Mouse (Mus musculus) ovary, postnatal 36 days (tissue): ENCODE measurements at regions not wholly inside any gene's neighbourhood (a gene's known extent, or its start where the extent isn't known, plus 50 kb on each side); places are given as distances from the start of the nearest gene placed in this dataset.

ENCODE experiments used
- DNase-seq: peaks from one replicate; pipeline ENCODE4 v3.0.0; 2022; ENCODE audit warnings: low spot score, mixed read lengths

DNA sequence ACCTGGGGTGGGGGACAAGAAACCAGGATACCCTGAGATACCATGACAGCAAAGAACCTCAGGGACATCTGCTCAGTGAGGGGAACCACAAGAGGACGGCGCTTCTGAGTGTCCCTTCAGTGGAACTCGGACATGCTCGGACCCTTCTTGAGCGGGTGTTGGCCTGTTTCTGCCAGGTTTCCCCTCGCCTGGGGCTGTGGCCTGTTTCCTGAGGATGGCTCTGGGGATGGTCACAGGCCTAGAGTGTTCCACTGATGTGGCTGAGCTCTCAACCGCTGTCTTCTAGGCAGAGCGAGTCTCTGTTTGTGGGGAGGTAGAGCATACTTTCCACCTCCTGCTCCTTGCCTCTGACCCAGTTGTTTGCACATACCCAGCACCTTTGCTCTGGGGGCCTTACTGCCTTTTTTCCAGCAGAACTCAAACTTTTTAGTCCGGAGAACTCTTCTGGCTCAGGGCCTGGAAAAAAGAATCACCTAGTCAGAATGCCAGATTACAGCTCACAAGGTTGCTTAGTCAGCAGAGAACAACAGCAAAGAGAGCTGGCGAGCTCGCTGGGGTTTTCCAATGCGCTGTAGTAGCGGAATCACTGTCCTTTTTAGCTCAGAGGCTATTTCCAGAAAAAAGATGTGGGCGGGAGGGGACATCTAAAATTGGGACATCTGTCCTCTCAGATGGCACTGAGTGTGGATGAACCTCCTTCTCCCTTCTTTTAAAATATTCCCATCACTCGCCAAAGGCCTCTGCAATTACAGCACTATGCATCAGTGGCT lies 65.3 kb downstream of the Med10 start:
- no peak for DNase-seq

DNA sequence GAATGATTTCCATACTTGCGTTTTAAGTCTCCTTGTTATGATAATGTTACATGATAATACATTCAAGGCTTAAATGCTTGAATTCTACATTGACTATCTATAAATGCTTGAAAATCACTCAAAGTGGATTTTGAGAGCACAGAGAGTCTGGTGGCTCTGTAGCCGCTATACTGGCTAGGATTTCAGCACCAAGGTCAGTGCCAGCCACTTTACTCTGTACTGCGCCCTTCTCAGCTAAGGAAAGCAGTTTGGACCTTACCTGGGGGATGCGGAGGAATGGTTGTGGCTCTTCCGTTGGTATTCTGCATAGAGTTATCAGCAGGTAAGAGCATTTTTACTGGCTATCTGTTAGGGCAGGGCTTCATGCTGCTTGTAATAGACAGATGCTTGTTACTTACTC lies 94.3 kb downstream of the Med10 start:
- DNase-seq: peak; percentile 18

DNA sequence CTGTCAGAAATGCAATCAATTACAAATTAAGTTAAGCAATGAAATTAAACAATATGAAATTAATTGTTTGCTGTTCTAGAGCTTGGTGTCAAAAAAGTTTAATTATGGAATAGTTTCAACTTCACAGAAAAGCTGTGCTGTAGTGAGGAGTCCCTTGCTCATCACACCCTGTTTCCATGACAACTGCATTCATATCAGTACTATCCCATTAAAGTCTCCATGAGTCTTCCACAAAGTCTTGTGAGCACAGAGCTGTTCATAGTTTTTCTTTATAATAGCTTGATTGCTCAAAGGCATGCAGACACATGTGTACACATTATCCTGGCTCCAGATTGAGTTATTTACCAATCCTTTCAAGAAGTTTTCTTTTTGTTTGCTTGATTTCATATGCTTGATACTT lies 98.9 kb downstream of the Med10 start:
- DNase-seq: no peak

DNA sequence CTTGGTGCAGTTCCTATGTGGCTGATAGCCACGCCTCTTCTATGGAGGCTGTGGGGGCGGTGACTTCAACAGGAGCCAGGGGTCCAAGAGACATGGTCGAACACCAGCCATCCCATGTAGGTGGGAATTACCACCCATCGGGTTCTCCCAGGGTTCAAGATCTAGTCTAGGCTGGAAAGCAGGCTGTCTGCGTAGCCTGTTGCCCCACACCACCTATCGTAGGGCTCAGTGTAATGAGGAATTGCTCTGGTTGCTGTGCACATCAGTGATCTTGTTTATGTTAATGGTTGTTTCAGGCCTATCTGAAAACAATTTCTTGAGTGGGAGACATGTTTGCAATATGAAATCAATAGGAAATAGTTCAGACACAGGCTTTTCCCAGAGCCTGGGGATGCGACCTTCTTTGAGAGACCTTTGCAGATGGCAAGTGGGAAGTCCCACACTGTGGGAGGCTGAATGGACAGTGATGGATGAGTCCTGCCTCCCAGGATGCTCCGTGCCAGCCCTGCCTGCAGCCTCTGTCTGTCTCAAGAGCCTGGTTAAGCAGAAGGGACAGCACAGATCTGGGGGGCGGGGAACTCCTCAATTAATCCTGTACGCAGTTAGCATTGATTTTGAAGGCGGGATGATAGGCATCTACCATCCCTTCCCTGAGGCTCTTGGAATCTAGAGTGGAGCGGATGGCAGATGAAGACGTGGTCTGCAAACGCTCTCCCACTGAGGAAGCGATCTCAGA lies 104.8 kb downstream of the Med10 start:
- DNase-seq: no peak

DNA sequence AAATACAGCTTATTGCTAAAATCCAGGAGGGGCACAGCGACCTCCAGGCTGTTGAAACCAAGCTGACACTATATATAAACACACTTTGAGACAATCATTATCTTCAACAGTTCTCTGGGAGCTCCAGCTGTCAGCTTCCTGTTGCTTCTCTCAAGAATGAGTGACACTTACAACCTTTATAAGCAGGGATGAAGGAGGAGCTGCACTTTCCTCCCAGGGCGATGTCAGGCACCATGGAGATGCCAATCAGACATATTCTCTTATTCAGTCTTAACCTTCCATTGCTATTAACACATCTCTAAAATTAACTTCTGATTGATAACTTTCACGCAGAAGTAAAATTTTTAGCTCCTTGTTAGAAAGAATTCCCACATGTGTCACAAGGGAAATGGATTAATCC lies 113.6 kb downstream of the Med10 start:
- no peak for DNase-seq

DNA sequence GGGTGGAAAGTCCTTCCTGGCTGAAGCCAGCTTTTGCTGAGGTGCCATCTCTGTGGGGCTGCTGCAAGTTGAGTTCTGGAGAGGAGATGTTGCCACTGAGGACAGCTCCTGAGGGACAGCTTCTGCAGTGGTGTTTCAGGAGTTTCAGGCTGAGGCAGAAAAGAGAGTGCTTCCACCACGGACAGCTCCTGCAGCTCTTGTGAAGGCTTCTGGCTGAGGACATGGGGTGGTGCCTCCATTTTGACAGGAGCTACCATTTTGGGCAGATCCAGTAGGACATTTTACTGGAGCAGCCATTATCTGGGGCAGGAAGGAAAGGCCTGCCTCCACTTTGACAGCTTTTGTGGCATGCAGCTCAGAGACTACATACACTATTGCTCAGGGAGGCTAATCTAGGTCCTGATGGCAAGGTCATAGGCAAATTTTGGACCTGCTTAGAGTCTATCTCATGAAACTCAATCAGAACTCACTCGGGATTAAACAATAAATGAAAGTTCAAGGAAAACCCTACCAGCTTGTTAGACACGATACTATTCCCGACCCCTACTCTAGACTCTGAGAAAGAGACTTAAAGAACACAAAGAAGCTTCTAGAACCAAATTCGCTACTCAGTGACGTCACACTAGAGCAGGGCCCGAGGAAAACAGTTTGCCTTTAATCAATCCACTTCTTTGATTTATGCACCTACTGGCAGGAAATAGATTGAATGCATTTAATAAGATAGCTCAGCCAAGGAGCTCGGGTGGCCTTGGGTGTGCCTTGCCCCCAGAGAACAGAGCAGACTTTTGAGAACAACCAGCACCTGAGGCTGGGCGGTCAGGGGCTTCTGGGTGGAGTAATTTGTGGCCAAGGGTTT lies 130.7 kb downstream of the Med10 start:
- DNase-seq: no peak

DNA sequence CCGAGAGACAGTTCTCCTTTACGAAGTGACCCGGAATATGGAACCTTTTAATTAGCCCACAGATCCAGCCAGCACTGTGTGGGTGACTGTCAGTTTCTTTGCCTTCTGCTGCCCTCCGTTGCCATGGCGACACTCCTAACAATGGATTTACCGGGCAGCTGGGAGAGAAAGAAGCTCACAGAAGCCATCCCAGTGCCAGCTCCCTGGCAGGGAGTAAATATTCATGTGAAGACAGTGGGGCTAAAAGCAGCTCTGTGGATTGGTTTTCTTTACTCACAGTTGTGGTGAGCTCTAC lies 131.3 kb downstream of the Med10 start:
- DNase-seq: no peak

DNA sequence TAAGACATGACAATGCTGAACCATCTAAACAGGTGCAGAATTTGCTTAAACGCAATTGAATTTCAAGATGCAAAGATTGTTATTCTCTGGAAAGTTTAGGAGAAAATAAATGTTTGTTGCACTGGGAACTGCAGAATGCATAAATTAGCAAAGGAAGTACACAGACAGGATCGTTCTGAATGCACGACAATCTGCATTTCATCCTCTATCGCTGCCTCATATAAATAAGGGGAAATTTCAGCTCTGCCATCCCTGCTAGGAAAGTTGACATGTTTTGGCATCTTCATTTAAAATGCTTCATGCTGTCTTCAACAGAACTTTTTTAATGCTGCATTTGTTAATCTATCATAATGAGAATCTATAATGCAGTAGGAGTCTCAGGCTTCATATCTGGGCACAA lies 137.6 kb downstream of the Med10 start:
- DNase-seq: no peak

DNA sequence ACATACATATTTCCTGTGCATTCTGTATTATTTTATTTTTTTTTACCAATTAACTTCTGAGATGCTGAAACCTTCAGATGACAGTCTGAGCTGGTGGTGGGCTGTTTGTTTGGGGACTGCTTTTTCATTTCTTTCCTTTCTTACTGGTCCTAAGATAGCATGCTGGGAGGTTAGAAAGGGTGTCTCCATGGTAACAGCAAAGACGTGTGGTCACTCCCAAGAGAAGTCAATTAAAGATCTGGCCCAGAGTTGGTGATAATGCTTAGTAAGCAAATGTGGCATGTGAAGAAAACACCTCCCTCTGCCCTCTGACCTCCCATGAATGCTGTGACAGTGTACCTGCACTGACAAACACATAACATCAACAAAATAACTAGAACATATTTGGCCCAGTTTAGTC lies 142.5 kb downstream of the Med10 start:
- no peak for DNase-seq

DNA sequence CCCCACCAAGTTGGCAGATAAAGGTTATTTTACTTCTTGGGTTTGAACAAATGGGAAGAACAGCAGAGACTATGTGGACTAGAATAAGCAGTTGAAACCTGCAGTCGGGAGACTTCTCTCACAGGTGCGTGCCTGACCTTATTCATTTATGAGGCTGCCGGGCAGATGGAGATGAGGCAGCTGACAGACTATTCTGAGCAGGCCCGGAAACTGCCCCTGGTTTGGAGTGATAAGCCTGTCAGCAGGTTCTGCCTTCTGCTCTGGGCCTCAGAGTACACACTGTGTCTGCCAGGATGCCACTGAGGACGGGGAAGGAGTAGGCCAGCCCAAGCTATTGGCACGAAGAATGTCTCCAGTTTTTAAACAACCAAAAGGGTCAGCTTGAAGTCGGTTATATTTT lies 144.4 kb downstream of the Med10 start:
- DNase-seq: no peak

DNA sequence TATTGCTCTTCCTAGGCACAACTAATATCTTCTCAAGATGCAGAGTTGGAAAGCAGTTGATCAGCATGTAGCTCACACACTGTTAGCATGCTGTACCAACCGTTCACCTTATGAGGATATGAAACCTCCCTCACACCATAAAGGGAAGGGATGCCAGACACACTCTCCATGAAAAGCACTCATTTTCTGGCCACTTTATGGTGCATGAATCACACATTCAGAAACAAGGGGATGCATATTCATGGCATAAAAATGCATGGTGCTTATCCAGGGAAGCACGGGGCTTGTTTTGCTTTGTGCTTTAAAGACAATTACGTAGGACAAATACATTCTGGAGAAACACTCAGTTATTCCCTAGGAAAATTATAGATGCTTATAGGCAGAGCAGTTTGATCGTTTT lies 149.9 kb downstream of the Med10 start:
- no peak for DNase-seq

DNA sequence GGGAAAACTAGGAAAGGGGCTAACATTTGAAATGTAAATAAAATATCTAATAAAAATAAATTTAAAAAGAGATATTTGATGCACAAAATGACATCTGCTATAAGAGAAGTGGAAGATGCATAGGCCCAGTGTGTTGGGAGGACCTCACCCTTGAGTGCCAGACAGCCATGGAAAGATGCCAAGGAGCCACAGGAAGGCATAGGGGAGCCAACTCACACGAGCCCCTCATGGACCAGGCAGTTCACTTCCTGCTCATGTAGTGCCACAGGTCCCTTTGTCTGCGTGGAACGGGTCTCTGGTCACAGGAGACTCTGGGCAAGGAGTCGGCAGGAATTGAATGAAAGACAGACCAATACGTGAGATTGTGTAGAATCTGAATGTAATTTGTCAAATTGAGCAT lies 152.0 kb downstream of the Med10 start:
- DNase-seq: no peak

DNA sequence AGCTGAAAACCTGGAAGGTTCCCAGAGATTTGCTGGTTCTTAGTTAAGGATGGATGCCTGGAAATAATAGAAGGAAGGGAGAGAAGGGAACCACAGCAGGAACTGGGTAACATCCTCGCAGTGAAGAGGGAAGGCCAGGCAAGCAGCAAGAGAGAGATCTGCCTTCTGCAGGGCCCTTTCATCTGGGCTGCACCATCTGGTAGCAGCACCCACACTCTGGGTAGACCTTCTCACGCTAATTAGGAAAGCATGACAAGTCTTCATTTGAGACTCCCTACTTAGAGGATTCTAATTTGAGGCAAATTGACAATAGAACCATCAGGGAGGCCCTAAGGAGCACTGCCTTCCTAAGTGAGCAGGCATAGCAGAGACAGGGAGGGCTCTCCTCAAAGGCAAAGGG lies 153.3 kb downstream of the Med10 start:
- DNase-seq: no peak

DNA sequence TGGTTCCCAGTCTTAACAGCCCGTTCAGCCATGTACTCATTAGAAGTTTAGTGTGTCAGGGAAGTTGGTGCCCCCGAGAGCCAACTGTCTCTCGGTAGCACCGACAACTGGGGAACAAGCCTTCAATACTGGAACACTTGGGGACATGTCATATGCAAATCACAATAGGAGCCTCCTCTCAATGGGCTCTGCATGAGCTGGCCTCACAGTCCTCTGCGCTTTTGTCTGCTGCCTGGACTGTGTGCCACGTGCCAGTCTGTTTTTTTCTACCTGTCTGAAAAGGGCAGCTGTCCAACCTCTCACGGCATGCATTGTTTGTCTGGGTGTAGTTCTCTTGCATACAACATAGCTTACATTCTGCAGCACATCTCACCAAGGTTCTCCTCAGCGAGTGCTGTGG lies 161.7 kb downstream of the Med10 start:
- no peak for DNase-seq

DNA sequence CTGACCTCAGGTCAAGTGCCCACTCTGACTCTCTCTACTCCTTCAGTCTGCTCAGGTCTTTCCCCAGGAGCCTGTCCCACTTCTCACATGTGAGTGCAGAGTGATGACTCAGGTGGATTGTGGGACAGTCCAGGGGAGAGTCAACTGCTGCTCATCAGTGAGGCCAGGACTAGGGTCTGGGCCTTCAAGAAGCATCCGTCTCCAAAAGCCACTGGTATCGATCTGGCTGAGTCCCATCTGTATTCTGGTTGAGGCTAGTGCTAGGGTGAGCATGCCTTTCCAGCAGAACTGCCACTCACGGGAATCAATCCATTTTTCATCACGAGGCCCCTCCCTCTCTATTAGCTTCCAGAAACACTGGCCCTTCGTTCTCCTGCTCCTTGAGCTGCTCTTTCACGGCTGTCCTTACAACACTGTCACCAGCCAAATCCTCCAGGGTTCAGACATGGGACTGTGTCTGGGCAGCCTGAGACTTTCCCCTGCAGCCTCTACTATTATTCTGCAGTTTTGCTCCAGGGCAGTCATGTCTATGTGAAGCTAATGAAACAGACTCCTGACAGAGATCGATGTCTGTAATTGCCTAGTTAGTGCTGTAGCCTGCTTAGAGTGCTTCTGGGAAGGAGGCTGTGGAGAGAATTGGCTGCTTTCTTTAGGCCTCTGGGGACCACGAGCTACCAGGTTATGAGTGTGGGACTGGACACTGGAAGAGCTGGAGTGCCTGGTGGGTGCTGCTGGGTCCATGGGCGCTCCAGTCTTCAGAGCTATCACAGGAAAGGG lies 169.3 kb downstream of the Med10 start:
- DNase-seq: no peak

DNA sequence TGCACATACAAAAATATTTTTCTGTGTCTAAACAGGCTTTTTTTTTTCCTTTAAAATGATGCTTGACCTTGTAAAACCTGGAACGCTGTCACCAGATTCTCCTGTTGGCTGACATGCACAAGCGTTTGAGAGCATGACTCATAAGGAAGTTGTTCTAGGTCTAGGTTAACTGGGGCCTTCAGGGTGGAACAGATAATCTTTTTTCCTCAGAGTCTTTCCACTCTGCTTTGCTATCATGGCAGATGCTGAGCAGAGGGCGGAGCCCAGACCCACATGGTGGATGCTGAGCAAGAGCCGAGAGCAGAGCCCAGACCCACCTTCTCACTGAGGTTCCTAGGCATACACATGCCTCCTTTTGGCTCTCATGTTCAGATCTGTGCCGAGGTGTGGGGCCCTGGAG lies 172.6 kb downstream of the Med10 start:
- no peak for DNase-seq

DNA sequence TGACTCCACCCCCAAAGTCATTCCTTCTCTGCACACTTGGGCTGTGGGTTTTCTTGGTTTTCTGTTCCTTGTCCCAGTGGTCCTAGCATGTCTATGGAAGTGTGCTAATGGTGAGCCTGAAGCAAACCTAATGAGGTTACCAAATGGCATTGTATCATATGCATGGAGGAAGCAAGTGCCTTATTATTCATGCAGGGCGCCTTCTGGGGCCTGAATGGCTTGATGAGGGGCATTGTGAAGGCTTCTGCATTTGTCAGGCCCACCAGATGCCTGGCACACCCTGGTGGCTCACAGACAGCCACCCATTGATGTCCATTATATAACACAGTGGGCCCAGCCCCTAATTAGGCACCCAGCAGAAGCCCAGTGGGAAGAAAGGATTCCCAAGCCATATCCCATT lies 182.0 kb downstream of the Med10 start:
- DNase-seq: no peak

DNA sequence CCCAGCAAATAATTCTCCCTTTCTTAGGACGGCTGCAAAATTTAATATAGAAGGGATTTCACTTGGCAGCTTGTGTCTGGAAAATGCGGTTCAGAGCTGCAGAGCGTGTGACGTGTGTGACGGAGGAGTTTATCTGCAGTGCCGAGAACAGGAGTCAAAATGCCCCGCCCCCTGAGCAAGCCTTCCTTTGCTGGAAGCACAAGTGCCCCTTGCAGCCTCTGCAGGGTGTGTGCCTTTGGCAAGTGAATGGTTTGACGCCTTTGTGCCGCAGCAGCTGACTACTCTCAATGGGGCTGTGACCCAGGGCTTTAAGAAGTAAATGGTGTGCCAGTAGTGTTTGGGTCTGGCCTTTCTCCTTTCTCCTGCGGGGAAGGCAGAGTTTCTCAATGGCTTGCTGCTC lies 185.0 kb downstream of the Med10 start:
- DNase-seq: no peak

DNA sequence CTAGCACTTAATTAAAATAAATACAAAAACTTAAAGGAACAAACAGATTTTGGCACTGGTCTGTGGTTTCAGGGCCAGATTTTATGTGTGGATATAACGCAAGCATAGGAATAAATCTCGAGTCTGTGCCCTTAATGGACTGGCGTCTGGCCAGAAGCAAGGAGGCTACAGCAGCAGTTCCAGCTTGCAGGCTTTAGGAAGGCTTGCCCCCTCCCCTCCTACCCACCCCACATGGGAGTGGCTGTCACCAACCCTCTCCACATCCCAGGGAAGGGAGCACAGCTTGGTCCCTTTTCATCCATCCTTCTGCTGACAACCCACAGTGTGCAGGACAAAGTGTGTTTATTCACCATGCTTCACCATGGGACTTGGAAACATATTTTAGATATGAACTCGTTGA lies 186.1 kb downstream of the Med10 start:
- no peak for DNase-seq

DNA sequence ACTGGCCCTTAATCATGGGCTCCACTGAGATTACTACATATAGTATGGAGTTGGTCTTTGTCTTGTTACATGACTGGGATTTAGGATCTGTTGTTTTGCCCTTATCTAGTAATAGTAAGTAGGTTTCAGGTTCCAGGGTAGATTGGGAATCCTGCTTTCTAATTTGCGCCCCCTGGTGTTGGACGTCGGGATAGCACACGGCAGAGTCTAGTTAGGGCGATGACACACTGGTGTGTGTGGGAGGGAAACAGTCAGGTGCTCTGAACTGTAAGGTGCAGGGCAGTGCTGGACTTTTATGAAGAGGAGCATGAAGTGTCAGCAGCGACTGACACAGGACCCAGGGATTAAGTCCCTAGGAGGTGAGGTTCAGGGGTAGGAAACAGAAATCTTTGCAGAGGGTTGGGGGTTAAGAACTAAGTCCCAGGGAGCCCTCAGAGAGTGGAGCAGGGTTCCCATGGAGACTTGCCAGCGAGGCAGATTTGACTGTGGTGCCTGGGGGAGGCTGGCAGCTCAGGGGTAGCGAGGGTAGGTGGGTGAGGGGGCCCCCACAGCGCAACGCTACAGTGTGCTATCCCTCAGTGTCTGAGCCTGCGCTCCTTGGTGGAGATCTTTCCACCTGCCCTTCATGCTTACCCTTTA lies 189.2 kb downstream of the Med10 start:
- DNase-seq: peak; percentile 41

DNA sequence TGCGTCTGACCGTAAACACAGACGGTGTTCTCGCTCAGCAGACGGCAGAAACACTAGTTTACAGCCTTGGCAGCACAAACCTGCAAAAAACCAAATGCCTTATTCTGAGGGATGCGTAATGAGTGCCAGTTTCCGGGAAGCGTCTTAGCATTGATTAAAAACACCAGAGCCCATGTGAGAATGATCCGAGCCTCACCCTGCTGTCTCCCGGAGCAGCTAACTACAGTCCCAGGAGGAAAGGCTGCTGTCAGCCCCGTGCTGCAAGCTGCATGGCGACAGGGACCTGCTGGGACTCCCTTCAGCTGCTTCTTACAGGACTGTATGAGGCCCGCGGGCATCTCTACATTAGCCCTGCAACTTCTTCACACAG lies 189.7 kb downstream of the Med10 start:
- DNase-seq: no peak

DNA sequence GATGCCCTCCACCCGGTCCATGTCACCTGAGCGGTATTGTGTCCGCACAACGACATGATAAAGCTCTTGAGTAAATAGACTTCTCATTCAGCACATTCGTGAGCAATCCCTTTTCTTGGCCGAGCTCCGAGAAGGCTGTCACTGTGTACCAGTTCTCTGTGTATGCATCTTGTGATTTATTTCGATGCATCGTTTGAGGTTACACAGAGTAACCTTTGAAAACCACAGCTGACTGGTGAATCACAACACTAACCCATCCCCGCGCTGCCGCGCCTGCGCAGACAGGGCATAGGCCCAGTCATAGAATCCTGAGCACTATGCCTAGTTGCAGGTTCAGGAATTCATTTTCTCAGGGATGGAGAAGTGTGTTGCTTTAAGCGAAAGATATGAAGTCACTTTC lies 201.4 kb downstream of the Med10 start:
- DNase-seq: no peak
